Mouse (Mus musculus) MEL (cell line): ENCODE results near the gene Hibch. TPM values are rescaled to one million over a fixed set of nuclear protein-coding genes. Genes with fewer than 3 reads are reported as not detected.
"Not testable (repeated sequence)": the region's sequence is repeated elsewhere in the genome, so short reads cannot be mapped to it uniquely, and the experiment has no call there.

Source experiments
- DNase-seq: peaks from one replicate; pipeline ENCODE4 v3.0.0; 2011; ENCODE audit warnings: low read depth, low spot score
- H3K27ac ChIP-seq: 2 replicates; pipeline ENCODE4 v1.5.1; 2012; ENCODE audit warnings: low read depth, mild to moderate bottlenecking, control low read depth, low read length, moderate library complexity; ENCODE audit not compliant: control insufficient read depth
- H3K27me3 ChIP-seq, 2 experiments: fragments of 150-350 bp in 1 of 2; sonication (generic) in 1 of 2; 2 replicates each; pipeline ENCODE4 v1.6.1; 2012; ENCODE audit warnings: low read length in 2 of 2, mild to moderate bottlenecking in 2 of 2, improper control_type of control experiment in 1 of 2, moderate library complexity in 1 of 2; ENCODE audit not compliant: insufficient read depth in 2 of 2, control insufficient read depth in 1 of 2
- H3K36me3 ChIP-seq, 2 experiments: 2 replicates each; pipeline ENCODE4 v1.6.1; 2012 to 2014; ENCODE audit warnings: low read length in 2 of 2, improper control_type of control experiment in 1 of 2, inconsistent platforms in 1 of 2, mild to moderate bottlenecking in 1 of 2; ENCODE audit not compliant: insufficient read depth in 2 of 2, control insufficient read depth in 1 of 2
- H3K4me1 ChIP-seq, 2 experiments: fragments of 150-350 bp in 1 of 2; sonication (generic) in 1 of 2; 2 replicates each; pipeline ENCODE4 v1.6.1; 2012; ENCODE audit warnings: low read length in 2 of 2, improper control_type of control experiment in 1 of 2, mild to moderate bottlenecking in 1 of 2; ENCODE audit not compliant: insufficient read depth in 2 of 2, control insufficient read depth in 1 of 2
- H3K4me3 ChIP-seq, 2 experiments: fragments of 150-350 bp in 1 of 2; sonication (generic) in 1 of 2; 2 replicates each; pipeline ENCODE4 v1.5.1; 2012; ENCODE audit warnings: low read depth in 2 of 2, low read length in 2 of 2, mild to moderate bottlenecking in 2 of 2, moderate library complexity in 2 of 2, control low read depth in 1 of 2, improper control_type of control experiment in 1 of 2; ENCODE audit not compliant: control insufficient read depth in 1 of 2, insufficient read depth in 1 of 2
- H3K79me2 ChIP-seq: 2 replicates; pipeline ENCODE4 v1.6.1; 2012; ENCODE audit warnings: mild to moderate bottlenecking, low read length, moderate library complexity; ENCODE audit not compliant: control insufficient read depth, poor library complexity, insufficient read depth
- H3K9ac ChIP-seq: 2 replicates; pipeline ENCODE4 v1.6.1; 2012; ENCODE audit warnings: low read depth, mild to moderate bottlenecking, control low read depth, low read length, moderate library complexity; ENCODE audit not compliant: control insufficient read depth, poor library complexity, severe bottlenecking
- H3K9me3 ChIP-seq: fragments of 150-350 bp; sonication (generic); replicated peaks from 2 replicates; pipeline ENCODE4 v1.6.1; 2012; ENCODE audit warnings: mild to moderate bottlenecking, low read length, improper control_type of control experiment, moderate library complexity; ENCODE audit not compliant: insufficient read depth
- CTCF ChIP-seq, 3 experiments: IDR thresholded peaks in 2 of 3; conservative IDR thresholded peaks in 1 of 3; 2 replicates each; pipeline ENCODE4 v1.5.1; 2011 to 2012; ENCODE audit warnings: low read length in 3 of 3, low read depth in 2 of 3, mild to moderate bottlenecking in 2 of 3, improper control_type of control experiment in 1 of 3, inconsistent platforms in 1 of 3, mixed read lengths in 1 of 3, moderate library complexity in 1 of 3; ENCODE audit not compliant: control insufficient read depth in 1 of 3, insufficient read depth in 1 of 3, poor library complexity in 1 of 3, severe bottlenecking in 1 of 3
- E2F4 ChIP-seq: IDR thresholded peaks from 2 replicates; pipeline ENCODE4 v1.6.1; 2011; ENCODE audit warnings: low read depth, low read length, improper control_type of control experiment, borderline replicate concordance
- GABPA ChIP-seq: IDR thresholded peaks from 2 replicates; pipeline ENCODE4 v1.6.1; 2012; ENCODE audit warnings: low read depth, mild to moderate bottlenecking, inconsistent platforms, low read length, improper control_type of control experiment, moderate library complexity
- KAT2A ChIP-seq: conservative IDR thresholded peaks from 2 replicates; pipeline ENCODE4 v1.6.1; 2012; ENCODE audit warnings: low read depth, low read length, improper control_type of control experiment, inconsistent platforms
- MAFK ChIP-seq: IDR thresholded peaks from 2 replicates; pipeline ENCODE4 v1.6.1; 2011; ENCODE audit warnings: low read depth, mild to moderate bottlenecking, low read length, improper control_type of control experiment, borderline replicate concordance
- MAX ChIP-seq: IDR thresholded peaks from 2 replicates; pipeline ENCODE4 v1.6.1; 2011; ENCODE audit warnings: low read length, improper control_type of control experiment
- MXI1 ChIP-seq: IDR thresholded peaks from 2 replicates; pipeline ENCODE4 v1.6.1; 2011; ENCODE audit warnings: mild to moderate bottlenecking, low read depth, low read length, improper control_type of control experiment
- MYC ChIP-seq: IDR thresholded peaks from 2 replicates; pipeline ENCODE4 v1.6.1; 2011; ENCODE audit warnings: low read depth, mild to moderate bottlenecking, low read length, improper control_type of control experiment, moderate library complexity
- NELFE ChIP-seq: IDR thresholded peaks from 2 replicates; pipeline ENCODE4 v1.6.1; 2011; ENCODE audit warnings: low read depth, low read length, improper control_type of control experiment
- POLR2A ChIP-seq, 2 experiments: IDR thresholded peaks; 2 replicates each; pipeline ENCODE4 v1.6.1; 2011 to 2012; ENCODE audit warnings: low read length in 2 of 2, mild to moderate bottlenecking in 2 of 2, control low read depth in 1 of 2, improper control_type of control experiment in 1 of 2, low read depth in 1 of 2, moderate library complexity in 1 of 2; ENCODE audit not compliant: control insufficient read depth in 1 of 2, insufficient read depth in 1 of 2, poor library complexity in 1 of 2
- POLR2AphosphoS2 ChIP-seq: IDR thresholded peaks from 2 replicates; pipeline ENCODE4 v1.6.1; 2011; ENCODE audit warnings: low read length, improper control_type of control experiment
- POLR2AphosphoS5 ChIP-seq: IDR thresholded peaks from 2 replicates; pipeline ENCODE4 v1.6.1; 2012; ENCODE audit warnings: low read depth, borderline replicate concordance, mild to moderate bottlenecking, inconsistent platforms, low read length, moderate library complexity, mixed read lengths
- SIN3A ChIP-seq: IDR thresholded peaks from 2 replicates; pipeline ENCODE4 v1.6.1; 2012; ENCODE audit warnings: low read length, improper control_type of control experiment, inconsistent platforms
- SMC3 ChIP-seq: IDR thresholded peaks from 2 replicates; pipeline ENCODE4 v1.6.1; 2011; ENCODE audit warnings: low read depth, low read length, improper control_type of control experiment
- TAL1 ChIP-seq: IDR thresholded peaks from 2 replicates; pipeline ENCODE4 v1.6.1; 2012; ENCODE audit warnings: mild to moderate bottlenecking, inconsistent platforms, low read length, moderate library complexity, mixed read lengths
- TCF12 ChIP-seq: IDR thresholded peaks from 2 replicates; pipeline ENCODE4 v1.6.1; 2014; ENCODE audit warnings: low read depth, mild to moderate bottlenecking, inconsistent platforms, low read length, improper control_type of control experiment, moderate library complexity
- UBTF ChIP-seq: IDR thresholded peaks from 2 replicates; pipeline ENCODE4 v1.6.1; 2012; ENCODE audit warnings: low read depth, mild to moderate bottlenecking, inconsistent platforms, low read length, improper control_type of control experiment, moderate library complexity, borderline replicate concordance; ENCODE audit not compliant: insufficient read depth
- USF1 ChIP-seq: IDR thresholded peaks from 2 replicates; pipeline ENCODE4 v1.6.1; 2014; ENCODE audit warnings: low read depth, mild to moderate bottlenecking, inconsistent platforms, low read length, improper control_type of control experiment, moderate library complexity
- ZC3H11A ChIP-seq: IDR thresholded peaks from 2 replicates; pipeline ENCODE4 v1.6.1; 2012; ENCODE audit warnings: low read depth, mild to moderate bottlenecking, inconsistent platforms, low read length, improper control_type of control experiment
- ZKSCAN1 ChIP-seq: IDR thresholded peaks from 2 replicates; pipeline ENCODE4 v1.6.1; 2012; ENCODE audit warnings: low read depth, mild to moderate bottlenecking, inconsistent platforms, low read length, improper control_type of control experiment, moderate library complexity
- ZNF384 ChIP-seq: IDR thresholded peaks from 2 replicates; pipeline ENCODE4 v1.6.1; 2012; ENCODE audit warnings: low read depth, mild to moderate bottlenecking, inconsistent platforms, low read length, improper control_type of control experiment
- polyA plus RNA-seq, 2 experiments: library from polyadenylated mRNA; stranded (reverse) in 1 of 2; unstranded in 1 of 2; fragments of >175 nt in 1 of 2; fragments of >200 nt in 1 of 2; gene quantifications; 2 replicates each; pipeline versions ENCODE4 v1.2.1 to v1.2.4; 2012; ENCODE audit warnings: low replicate concordance in 2 of 2, low read depth in 1 of 2; ENCODE audit not compliant: insufficient read length in 2 of 2, insufficient read depth in 1 of 2, missing spikeins in 1 of 2
- total RNA-seq: library from RNA; depleted of rRNA; stranded (reverse); fragments of 300-350 nt; gene quantifications from 2 replicates; pipeline ENCODE4 v1.2.3, GENCODE M21; 2012

The Hibch gene
- total and polyA plus RNA-seq, 3 experiments: 28.5 to 35.2 TPM; not detected in 1

DNA sequence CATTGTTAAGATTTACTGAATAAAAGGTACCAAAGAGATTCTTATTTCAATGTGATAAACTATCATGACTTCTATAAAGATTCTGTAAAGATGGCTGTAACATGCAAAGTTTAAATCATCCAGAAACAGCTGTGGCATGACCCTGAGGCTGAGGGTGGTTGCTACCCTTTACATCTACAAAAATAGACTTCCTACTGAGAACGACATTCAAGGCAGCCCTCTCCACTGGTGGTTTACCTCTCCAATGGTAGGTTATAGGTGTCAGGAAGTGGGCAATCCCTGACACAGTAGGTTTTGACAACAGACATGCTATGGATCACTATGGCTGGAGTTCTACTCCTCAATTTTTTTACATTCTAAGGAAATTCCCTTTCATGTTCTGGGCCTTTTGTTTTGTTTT lies 79.8 kb downstream of the Hibch start:
- H3K27ac ChIP-seq, H3K9ac ChIP-seq, H3K36me3 ChIP-seq, H3K27me3 ChIP-seq, DNase-seq, H3K79me2 ChIP-seq, H3K9me3 ChIP-seq, H3K4me1 ChIP-seq, H3K4me3 ChIP-seq: not testable (repeated sequence)

DNA sequence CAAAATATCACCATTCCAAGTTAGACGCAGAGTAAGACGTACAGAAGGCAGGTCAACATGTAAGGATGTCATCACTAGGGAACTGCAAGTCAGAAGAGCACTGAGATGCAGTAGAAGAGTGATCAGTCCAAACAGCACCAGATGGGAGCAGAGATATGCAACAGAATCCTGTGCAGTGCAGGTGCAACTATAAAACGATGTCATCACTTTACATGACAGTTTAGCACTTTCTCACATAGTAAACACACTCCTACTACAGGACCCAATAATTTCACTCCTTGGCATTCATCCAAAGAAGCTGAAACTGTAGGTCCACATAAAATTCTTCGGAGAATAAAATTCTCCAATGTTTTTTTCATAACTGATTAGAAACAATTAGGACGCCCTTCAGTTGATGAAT lies 89.8 kb downstream of the Hibch start:
- Histone ChIP-seq H3K9ac (no peak overlapping the region), H3K79me2 (no peaks in the 10 kb centered on the region), H3K36me3 (no peaks in the 10 kb centered on the region), H3K4me1 (no peaks in the 10 kb centered on the region), H3K4me3 (no peak overlapping the region), H3K27ac (no peak overlapping the region), H3K9me3 (no peaks in the 10 kb centered on the region), H3K27me3 (no peaks in the 10 kb centered on the region)
- TF ChIP-seq UBTF (no peak), SMC3 (no peak)
- no peak for DNase-seq

DNA sequence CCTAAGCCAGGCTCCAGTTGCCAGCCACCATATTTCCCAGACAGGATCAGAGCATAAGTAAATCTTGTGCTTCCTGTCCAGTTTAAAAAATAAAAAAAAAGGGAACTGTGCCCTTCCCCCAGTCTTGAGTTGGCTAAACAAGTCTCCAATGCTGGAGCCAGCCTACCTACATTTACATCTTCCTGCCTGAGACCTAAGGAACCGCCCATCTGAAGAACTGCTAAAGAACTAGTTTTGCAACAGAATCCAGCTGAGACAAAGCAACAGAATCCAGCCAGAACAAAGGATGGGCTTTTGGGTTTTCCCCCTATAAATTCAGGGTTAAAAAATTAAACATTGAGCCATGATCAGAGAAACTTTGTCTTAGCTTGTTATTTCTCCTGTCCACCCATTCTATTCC lies 94.3 kb downstream of the Hibch start:
- no peak for DNase-seq
- no peaks in the 10 kb centered on the region for H3K27me3 ChIP-seq
- H3K4me3 ChIP-seq: no peak overlapping the region
- H3K27ac ChIP-seq: no peak overlapping the region
- no peaks in the 10 kb centered on the region for H3K79me2 ChIP-seq
- TF ChIP-seq ZC3H11A (no peak), NELFE (no peak), SMC3 (no peak), MAFK (no peak), USF1 (no peak), ZNF384 (no peak), ZKSCAN1 (no peak), POLR2A (IDR thresholded peaks at IDR 0.05; ENCODE audit: control insufficient read depth in 1 of 2, insufficient read depth in 1 of 2, low read depth in 1 of 2, low read length in 2 of 2, poor library complexity in 1 of 2) (no peak), TAL1 (no peak), SIN3A (no peak)
- H3K9me3 ChIP-seq: no peaks in the 10 kb centered on the region
- no peaks in the 10 kb centered on the region for H3K4me1 ChIP-seq
- H3K9ac ChIP-seq: no peak overlapping the region
- no peaks in the 10 kb centered on the region for H3K36me3 ChIP-seq

GRCm38 (mm10) chr1:52947895-52948294 lies 103.2 kb downstream of the Hibch start:
- H3K27me3 ChIP-seq: no peaks in the 10 kb centered on the region
- no peaks in the 10 kb centered on the region for H3K79me2 ChIP-seq
- H3K36me3 ChIP-seq: no peaks in the 10 kb centered on the region
- no peaks in the 10 kb centered on the region for H3K4me1 ChIP-seq
- no peak overlapping the region for H3K9ac ChIP-seq
- no peaks in the 10 kb centered on the region for H3K9me3 ChIP-seq
- no peak overlapping the region for H3K4me3 ChIP-seq
- TF ChIP-seq GABPA (no peak), MYC (no peak), MAX (no peak), POLR2AphosphoS5 (no peak), TCF12 (no peak), POLR2AphosphoS2 (no peak), UBTF (no peak), KAT2A (no peak), CTCF (IDR thresholded peaks at IDR 0.05 in 2 of 3, conservative IDR thresholded peaks at IDR 0.05 in 1 of 3; ENCODE audit: control insufficient read depth in 1 of 3, insufficient read depth in 1 of 3, low read depth in 2 of 3, low read length in 3 of 3, poor library complexity in 1 of 3, severe bottlenecking in 1 of 3) (no peak), MXI1 (no peak), SMC3 (no peak), E2F4 (no peak)
- no peak overlapping the region for H3K27ac ChIP-seq
- no peak for DNase-seq
